In genomic region chr13:100551371-100552008, GRCm38 (mm10) we compare ENCODE assay signal across 8 mouse cellular contexts. TPM values are rescaled to one million over a fixed set of nuclear protein-coding genes. Genes with fewer than 3 reads are reported as not detected.
DNase-seq lines count a peak whose midpoint lies in the region; ATAC-seq and TF ChIP-seq lines count a peak whose summit lies in the region.

No protein-coding gene starts in this region.

- peak overlapping the region; percentile 99 for H3K4me2 ChIP-seq in forebrain, embryonic 12.5 days

- no peak for DNase-seq in layer of hippocampus, adult 2 months (ENCODE audit: low spot score in 2 of 2)
- DNase-seq in layer of hippocampus, adult 9-11 months, result no peak
- peak; percentile 24 for DNase-seq in brain, adult 2 months (ENCODE audit: low read depth, low spot score)
- peak; percentile 46 for DNase-seq in kidney, adult 11 months
- peak; percentile 67 for DNase-seq in lung, adult 2 months
- DNase-seq in ovary, postnatal 36 days (ENCODE audit: low spot score), result peak; percentile 14
- no peak for DNase-seq in thymus, adult 2 months

- H3K4me3 ChIP-seq in layer of hippocampus, adult 2 months, result peak overlapping the region; percentile 81
- peak overlapping the region; percentile 59 for H3K4me3 ChIP-seq in forebrain, embryonic 12.5 days (replicated peaks)
- peak overlapping the region; percentile 65 for H3K4me3 ChIP-seq in lung, adult 2 months (replicated peaks; ENCODE audit: extremely low read depth, low read depth, low read length)
- no peak overlapping the region for H3K4me3 ChIP-seq in thymus, adult 2 months (ENCODE audit: control insufficient read depth, insufficient read depth, low read length)

- TF ChIP-seq POLR2A in lung, adult 2 months (IDR thresholded peaks at IDR 0.05; ENCODE audit: borderline replicate concordance, extremely low read depth, low read depth, low read length), result no peak; the same call in 1 of the 2 replicates
- TF ChIP-seq POLR2A in thymus, adult 2 months (IDR thresholded peaks at IDR 0.05; ENCODE audit: control insufficient read depth, extremely low read depth, insufficient read depth, low read length, poor library complexity), result no peak

- H3K9ac ChIP-seq in forebrain, embryonic 12.5 days, result peak overlapping the region; percentile 59; the same call in 1 of the 2 replicates

- TF ChIP-seq CTCF in layer of hippocampus, adult 2 months (conservative IDR thresholded peaks at IDR 0.05), result no peak
- TF ChIP-seq CTCF in lung, adult 2 months (IDR thresholded peaks at IDR 0.05; ENCODE audit: insufficient read depth, low read length), result no peak
- TF ChIP-seq CTCF in thymus, adult 2 months (IDR thresholded peaks at IDR 0.05; ENCODE audit: borderline replicate concordance, control insufficient read depth, extremely low read depth, insufficient read depth, low read length, poor library complexity), result no peak

- no peaks in the 10 kb centered on the region for H3K36me3 ChIP-seq in forebrain, embryonic 12.5 days (replicated peaks)
- H3K36me3 ChIP-seq in thymus, adult 2 months (ENCODE audit: control insufficient read depth, insufficient read depth, low read length), result no peaks in the 10 kb centered on the region

- H3K27ac ChIP-seq in layer of hippocampus, adult 2 months, result peak overlapping the region; percentile 88
- no peak overlapping the region for H3K27ac ChIP-seq in forebrain, embryonic 12.5 days
- H3K27ac ChIP-seq in thymus, adult 2 months (ENCODE audit: control insufficient read depth, insufficient read depth, low read length), result no peak overlapping the region

- H3K4me1 ChIP-seq in forebrain, embryonic 12.5 days, result peaks cover 20% of the 10 kb centered on the region
- H3K4me1 ChIP-seq in lung, adult 2 months (ENCODE audit: control insufficient read depth, insufficient read depth, low read length), result peaks cover 5% of the 10 kb centered on the region; the same call in 1 of the 2 replicates
- H3K4me1 ChIP-seq in thymus, adult 2 months (replicated peaks; ENCODE audit: control insufficient read depth, insufficient read depth, low read length), result no peaks in the 10 kb centered on the region

- peaks cover 59% of the 10 kb centered on the region for H3K27me3 ChIP-seq in forebrain, embryonic 12.5 days
- H3K27me3 ChIP-seq in thymus, adult 2 months (ENCODE audit: control insufficient read depth, insufficient read depth, low read length), result peaks cover 17% of the 10 kb centered on the region; the same call in 1 of the 2 replicates

- ATAC-seq in forebrain, embryonic 12.5 days (ENCODE audit: low FRiP score), result no peak

- H3K9me3 ChIP-seq in forebrain, embryonic 12.5 days, result no peaks in the 10 kb centered on the region

- 2% methylated on average over 41 of the region's 41 CpGs for WGBS in forebrain, embryonic 12.5 days
- WGBS in lung, adult 2 months, result 1% methylated on average over 41 of the region's 41 CpGs
- WGBS in thymus, adult 2 months, result 3% methylated on average over 41 of the region's 41 CpGs

RNA-seq across cellular contexts. Expression of gene Ocln, which starts 1.0 kb away (rescaled TPM):
- total RNA-seq in layer of hippocampus, adult 2 months (2021), result 10 to 100 TPM; 10.6 to 13.0 TPM
- 2.9 and 3.4 TPM in 2 replicates for polyA plus RNA-seq in forebrain, embryonic 12.5 days (2016; fragmentation: Nextera tagmentation; extraction: Ambion mirVana)
- 15.0 and 21.3 TPM in 2 replicates for polyA plus RNA-seq in lung, adult 2 months (2012; rRNA removed)
- 0.50 and 0.62 TPM in 2 replicates for polyA plus RNA-seq in thymus, adult 2 months (2012; rRNA removed)

RNA-seq across cellular contexts. Expression of gene Gtf2h2, which starts 59.1 kb away (rescaled TPM):
- total RNA-seq in layer of hippocampus, adult 2 months (2021), result 10 to 100 TPM; 46.6 to 55.1 TPM
- polyA plus RNA-seq in forebrain, embryonic 12.5 days (2016; fragmentation: Nextera tagmentation; extraction: Ambion mirVana), result 76.9 and 77.1 TPM in 2 replicates
- 16.9 and 17.2 TPM in 2 replicates for polyA plus RNA-seq in lung, adult 2 months (2012; rRNA removed)
- polyA plus RNA-seq in thymus, adult 2 months (2012; rRNA removed), result 39.1 and 44.7 TPM in 2 replicates

Comparison
In these comparisons a context has a peak if more than half of its experiments do, and no peak if none do; other contexts are left out.
1. DNase-seq: peak in brain, adult 2 months (single experiment), kidney, adult 11 months (single experiment), lung, adult 2 months (single experiment) and ovary, postnatal 36 days (single experiment); none in layer of hippocampus, adult 2 months (0 of 2), layer of hippocampus, adult 9-11 months (single experiment) and thymus, adult 2 months (single experiment).